Mouse (Mus musculus) thymus, postnatal 0 days (tissue): ENCODE measurements around the gene Xrcc4. TPM values are rescaled to one million over a fixed set of nuclear protein-coding genes. Genes with fewer than 3 reads are reported as not detected.

Source experiments
- DNase-seq: peaks from one replicate; pipeline ENCODE4 v3.0.0-alpha.2; 2015; ENCODE audit warnings: low spot score
- polyA plus RNA-seq: library from polyadenylated mRNA; unstranded; fragments of >200 nt; fragmentation: Nextera tagmentation; extraction: Ambion mirVana; gene quantifications from 2 replicates; pipeline ENCODE4 v1.2.1, GENCODE M21; 2015

The Xrcc4 gene
- polyA plus RNA-seq, 1 experiment from 2014 or later, result 23.5 TPM

DNA sequence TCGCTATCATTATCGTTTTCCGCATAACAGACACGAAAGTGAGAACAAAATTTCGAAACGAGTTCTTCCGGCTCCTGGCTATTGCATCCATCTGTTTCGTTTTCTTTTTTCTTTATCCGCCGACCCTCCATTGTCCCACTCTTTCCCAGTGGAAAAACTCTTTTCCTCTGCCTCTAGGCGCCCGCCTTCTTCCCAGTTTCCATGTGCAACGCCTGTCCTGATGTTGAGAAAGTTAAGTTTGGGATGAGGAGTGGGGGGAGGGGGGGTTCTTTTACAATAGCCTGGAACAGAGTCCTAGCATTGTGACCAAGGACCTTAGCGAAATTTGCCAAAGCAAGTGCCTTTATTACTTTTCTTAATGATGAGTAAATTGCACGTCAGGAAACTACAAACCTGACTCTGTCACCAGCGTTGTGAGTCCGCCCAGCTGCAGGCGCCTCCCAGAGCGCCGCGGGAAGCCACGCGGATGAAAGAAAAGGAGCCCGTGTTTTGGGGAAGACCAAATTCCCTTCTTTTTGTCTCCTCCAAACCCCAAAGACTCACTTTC is 349.6 kb downstream of the Xrcc4 start:
- DNase-seq, result no peak

DNA sequence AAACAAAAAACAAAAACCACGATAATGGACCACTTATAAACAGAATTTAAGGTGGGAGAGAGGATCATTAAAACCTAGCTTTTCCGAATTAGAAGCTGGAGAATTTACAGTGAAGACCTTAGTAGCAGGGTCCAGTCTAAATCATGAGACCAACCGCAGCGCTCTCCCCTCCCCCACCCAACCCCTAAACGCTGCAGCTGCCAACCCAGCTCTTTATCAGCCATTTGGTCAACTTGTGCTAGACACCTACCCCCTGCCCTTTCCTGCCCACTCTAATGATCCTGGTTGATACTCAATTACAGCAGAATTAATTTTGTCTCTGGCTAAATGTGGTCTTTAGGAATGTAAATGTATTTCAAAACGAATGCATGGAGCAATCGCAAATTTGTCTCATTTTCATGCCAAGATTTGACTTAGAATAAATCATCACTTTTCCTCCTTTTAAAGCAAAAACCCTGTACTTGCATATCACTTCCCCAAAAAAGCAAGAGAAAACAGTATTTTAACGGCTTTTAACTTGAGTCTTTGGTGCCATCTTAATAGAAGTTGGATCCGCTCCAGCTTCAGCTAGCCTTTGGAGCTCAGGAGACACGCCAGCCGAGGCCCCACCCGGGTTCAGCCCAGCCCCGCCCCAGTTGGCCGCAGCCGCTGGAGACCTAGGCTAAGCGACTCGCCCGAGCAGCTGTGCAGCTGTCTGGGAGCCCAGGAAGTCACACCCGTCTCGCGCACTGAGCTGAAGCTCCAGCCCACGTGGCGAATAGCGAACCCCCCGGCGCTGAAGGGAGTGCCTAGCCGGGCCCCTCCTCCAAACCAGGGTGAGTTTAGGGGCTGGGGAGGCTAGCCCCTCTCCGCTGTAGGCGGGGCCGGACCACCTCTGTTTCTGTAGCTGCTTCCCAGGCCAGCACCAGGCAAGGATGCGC is 350.4 kb downstream of the Xrcc4 start:
- DNase-seq, result peak; percentile 70

DNA sequence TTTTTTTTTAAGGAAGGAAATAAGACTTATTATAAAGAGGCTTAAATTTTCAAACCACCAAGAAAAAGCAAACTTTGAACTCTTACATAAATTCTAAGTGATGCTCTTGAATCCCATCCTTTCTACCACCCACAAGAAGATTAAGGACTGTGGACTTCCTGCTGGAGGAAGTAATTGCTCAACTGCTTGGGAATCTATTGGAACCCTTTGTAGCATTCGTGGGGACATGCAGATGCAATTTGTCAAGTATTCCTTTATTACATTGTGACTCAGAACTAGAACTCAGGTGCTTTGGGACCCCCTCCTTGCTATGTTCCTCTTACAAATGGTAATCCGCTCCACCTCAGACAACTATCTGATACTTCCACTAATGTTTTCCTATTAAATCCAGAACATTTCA is 351.1 kb downstream of the Xrcc4 start:
- no peak for DNase-seq

DNA sequence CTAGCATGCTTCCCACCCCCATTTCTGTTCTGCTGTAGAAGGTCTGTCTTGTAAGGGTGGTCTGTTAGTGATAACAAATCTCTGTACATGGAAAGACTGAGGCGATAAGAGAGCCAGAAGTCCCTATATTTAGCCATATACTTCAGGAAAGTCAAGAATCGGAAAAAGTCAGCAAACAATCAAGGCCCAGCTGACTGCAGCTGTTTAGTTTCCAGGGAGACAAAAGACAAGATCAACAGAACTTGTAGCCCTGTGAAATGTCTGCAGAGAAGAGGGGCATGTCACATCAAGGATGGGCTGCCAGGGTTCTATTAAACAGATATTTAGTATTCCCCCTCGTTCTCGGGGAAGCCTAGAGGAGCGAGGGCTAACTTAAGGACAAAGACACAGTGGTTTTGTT is 354.3 kb downstream of the Xrcc4 start:
- no peak for DNase-seq

DNA sequence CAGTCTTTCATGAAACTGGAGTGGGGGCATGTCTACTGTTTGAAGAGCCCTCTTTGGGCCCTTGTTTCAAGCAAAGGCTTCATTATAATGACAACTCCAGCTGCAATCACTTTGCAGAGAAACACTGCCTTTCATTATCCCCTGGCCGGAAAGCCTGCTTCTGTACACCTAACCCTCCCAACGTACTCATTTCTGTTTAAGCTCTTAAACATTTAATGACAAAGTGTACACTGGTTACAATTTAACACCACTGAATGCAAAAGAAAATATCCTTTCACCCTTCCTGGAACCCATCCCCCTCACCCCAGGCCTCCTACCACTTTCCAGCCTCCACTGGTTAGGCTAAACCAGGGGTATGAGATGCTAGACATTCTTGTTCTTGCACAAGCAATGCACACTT is 362.9 kb downstream of the Xrcc4 start:
- no peak for DNase-seq

Other genes with a start within 250 kb of the Xrcc4 start
- 53.1 and 55.3 TPM in 2 replicates for gene Tmem167, start 485 bp downstream of the Xrcc4 start, polyA plus RNA-seq